Mouse (Mus musculus) hematopoietic stem cell, adult 5-6 weeks (primary cell): ENCODE data around the gene Cyth2. TPM values are rescaled to one million over a fixed set of nuclear protein-coding genes. Genes with fewer than 3 reads are reported as not detected.
A peak's percentile ranks its signal among the peaks of the same experiment; 100 is the strongest.

Experiments
- ATAC-seq, 2 experiments: fragments of 125-278 bp in 1 of 2; replicated peaks in 1 of 2; 2 replicates each; pipeline ENCODE4 v1.8.0; 2016 to 2017; ENCODE audit warnings: inconsistent platforms in 2 of 2, mild to moderate bottlenecking in 2 of 2, moderate number of reproducible peaks in 2 of 2, low read depth in 1 of 2, moderate TSS enrichment in 1 of 2; ENCODE audit not compliant: low FRiP score in 2 of 2, poor library complexity in 2 of 2, severe bottlenecking in 2 of 2, insufficient read depth in 1 of 2, low TSS enrichment in 1 of 2
- total RNA-seq: library from RNA; stranded (forward); fragments of 172-1452, 232-1000 nt; gene quantifications from 2 replicates; pipeline ENCODE4 v1.2.3, GENCODE M21; 2017

Gene Cyth2
- total RNA-seq, 1 experiment from 2014 or later: 82.7 TPM

- no peak for ATAC-seq
These were observed 20.3 kb downstream of the Cyth2 start for GRCm38 (mm10) chr7:45793969-45794585.

GRCm38 (mm10) chr7:45793240-45793639 lies 21.1 kb downstream of the Cyth2 start:
- no peak for ATAC-seq

- ATAC-seq: no peak
These were observed 22.5 kb downstream of the Cyth2 start for GRCm38 (mm10) chr7:45791756-45792490.

- ATAC-seq: no peak
These were observed 23.7 kb downstream of the Cyth2 start for GRCm38 (mm10) chr7:45790721-45791120.

GRCm38 (mm10) chr7:45787642-45788041 lies 26.7 kb downstream of the Cyth2 start:
- no peak for ATAC-seq

GRCm38 (mm10) chr7:45786661-45787413 lies 27.5 kb downstream of the Cyth2 start:
- ATAC-seq: no peak

- no peak for ATAC-seq
These were observed 28.2 kb downstream of the Cyth2 start for GRCm38 (mm10) chr7:45786136-45786578.

- no peak for ATAC-seq
These were observed 28.8 kb downstream of the Cyth2 start for GRCm38 (mm10) chr7:45785388-45786135.

- ATAC-seq: no peak
These were observed 29.6 kb downstream of the Cyth2 start, which contains the start of gene Sult2b1 for GRCm38 (mm10) chr7:45784524-45785372. Gene Sult2b1, minus strand, starts transcription at chr7:45784669.

- peak; percentile 57 to 65 for ATAC-seq
These were observed 30.8 kb downstream of the Cyth2 start, which contains the start of gene Lmtk3 for GRCm38 (mm10) chr7:45783511-45784091. Gene Lmtk3, plus strand, starts transcription at chr7:45783738.

GRCm38 (mm10) chr7:45782271-45782670 lies 32.1 kb downstream of the Cyth2 start:
- ATAC-seq: no peak

- peak; percentile 38 to 54 for ATAC-seq
These were observed 35.2 kb downstream of the Cyth2 start for GRCm38 (mm10) chr7:45779081-45779641.

- no peak for ATAC-seq
These were observed 39.1 kb downstream of the Cyth2 start for GRCm38 (mm10) chr7:45775237-45775636.

- ATAC-seq: peak in 1 of 2 experiments; percentile 51; a peak in 2 of 4 replicates
These were observed 43.3 kb downstream of the Cyth2 start for GRCm38 (mm10) chr7:45771101-45771500.

GRCm38 (mm10) chr7:45770427-45771082 lies 43.8 kb downstream of the Cyth2 start:
- 0 out of 4 replicates have a peak, but pooled peaks of 1 of the 2 experiments have one; percentile 17 for ATAC-seq
